Mouse (Mus musculus) layer of hippocampus, adult 6 months (tissue): Measurements from ENCODE around the gene Gm19410. TPM values are rescaled to one million over a fixed set of nuclear protein-coding genes. Genes with fewer than 3 reads are reported as not detected.

Experiments
- long read RNA-seq, 2 experiments: library from polyadenylated mRNA; unstranded; transcript quantifications; one replicate each; pipeline ENCODE4 v2.0.0; 2019 to 2020
- microRNA-seq: library from miRNA; unstranded; fragments of <30 nt; microRNA quantifications from one replicate; pipeline ENCODE4 v1.2.0, GENCODE M21; 2020
- polyA plus RNA-seq: library from polyadenylated mRNA; unstranded; fragments of <200 nt; fragmentation: Nextera tagmentation; gene quantifications from 2 replicates; pipeline ENCODE4 v1.2.3, GENCODE M21; 2021

Gene Gm19410
- polyA plus RNA-seq: 0.82 and 0.95 TPM in 2 replicates
- long read RNA-seq, experiment 1, partial matches to known transcripts: 4 of 4 reads
- long read RNA-seq, experiment 1, other reads (novel, unspliced or antisense): 0 of 4 reads
- long read RNA-seq, experiment 2, full-length matches to known transcripts: 2 of 13 reads
- long read RNA-seq, experiment 2, partial matches to known transcripts: 9 of 13 reads
- long read RNA-seq, experiment 2, other reads (novel, unspliced or antisense): 2 of 13 reads

GRCm38 (mm10) chr8:35765499-35766193, at the start of gene Gm19410:
Gene Gm19410 (plus strand): TSS chr8:35765790.

Small RNA genes within 50 kb of the gene (microRNA-seq; reads per million reads assigned to microRNA genes)
- gene Gm44474: not detected
